ENCODE assay signal across 8 mouse cellular contexts in the genomic region with DNA sequence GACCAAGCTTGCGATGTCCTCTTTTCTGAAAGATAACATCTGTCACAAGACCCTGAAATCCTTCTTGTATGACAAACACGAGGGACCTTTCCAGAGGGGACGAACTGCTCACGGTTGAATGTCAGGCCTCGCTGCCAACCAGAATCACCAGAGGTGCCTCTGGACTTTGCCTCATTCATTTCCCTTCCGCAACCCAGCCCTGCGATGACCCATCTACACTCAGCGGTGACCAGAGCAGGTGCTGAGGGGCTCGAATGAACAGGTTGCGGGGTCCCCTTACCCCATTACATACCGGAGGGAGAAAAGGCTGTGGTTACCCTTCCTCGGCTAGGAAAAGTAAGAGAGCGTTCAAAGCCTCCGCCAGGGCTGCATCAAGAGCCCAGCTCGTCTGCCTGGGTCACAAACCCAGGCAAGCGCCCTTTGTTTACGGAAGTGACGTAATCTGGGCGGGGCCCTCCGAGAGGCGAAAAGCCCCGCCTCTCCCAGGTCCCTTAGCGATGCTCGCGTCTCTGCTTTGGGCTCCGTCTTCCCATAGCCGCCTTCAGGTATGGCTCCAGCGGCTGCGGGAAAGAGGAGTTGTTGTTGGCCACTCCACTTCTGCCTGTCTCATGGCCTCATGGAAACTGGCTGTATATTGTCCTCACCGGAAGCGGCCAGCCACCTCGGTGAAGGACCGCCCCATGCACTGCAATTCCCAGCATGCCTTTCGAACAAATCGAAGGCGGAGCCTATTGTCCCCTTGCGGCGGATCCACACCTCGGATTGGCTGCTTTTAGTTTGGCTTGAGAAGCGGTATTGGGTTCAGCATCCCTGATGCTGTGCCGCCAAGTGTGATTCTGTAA. TPM values are rescaled to one million over a fixed set of nuclear protein-coding genes. Genes with fewer than 3 reads are reported as not detected.
DNase-seq lines count a peak whose midpoint lies in the region; ATAC-seq lines count a peak whose summit lies in the region.

A gene (minus strand): TSS at position 439 of the 842 bp plus-strand sequence.

- H3K36me3 ChIP-seq in hindbrain, embryonic 14.5 days (replicated peaks; ENCODE audit: control insufficient read depth, insufficient read depth): no peaks in the 10 kb centered on the region

- H3K4me2 ChIP-seq in hindbrain, embryonic 14.5 days (replicated peaks): peak within 1 kb of the TSS; percentile 83

- no peaks in the 10 kb centered on the region for H3K9me3 ChIP-seq in hindbrain, embryonic 14.5 days (ENCODE audit: control insufficient read depth, low read length)

- peak; percentile 99 for ATAC-seq in hindbrain, embryonic 14.5 days (ENCODE audit: low FRiP score)

- peak within 1 kb of the TSS; percentile 50 for H3K4me3 ChIP-seq in hindbrain, embryonic 14.5 days (replicated peaks; ENCODE audit: low read length)

- H3K4me1 ChIP-seq in hindbrain, embryonic 14.5 days (replicated peaks; ENCODE audit: control insufficient read depth, insufficient read depth, low read length): peaks cover 4% of the 10 kb centered on the region; the same call in 1 of the 2 replicates

- under 1% methylated on average over 41 of the region's 41 CpGs for WGBS in hindbrain, embryonic 14.5 days

- H3K27me3 ChIP-seq in hindbrain, embryonic 14.5 days (ENCODE audit: control insufficient read depth, insufficient read depth, low read length): no peaks in the 10 kb centered on the region

- peak within 1 kb of the TSS; percentile 61 for H3K27ac ChIP-seq in hindbrain, embryonic 14.5 days

- peak; percentile 98 for DNase-seq in R1 (ENCODE audit: low read depth, low spot score)
- peak; percentile 96 to 97 for DNase-seq in cerebellum, postnatal 25 days
- DNase-seq in frontal cortex, postnatal 25 days (ENCODE audit: low spot score in 2 of 2): peak; percentile 84 to 92
- peak; percentile 96 for DNase-seq in hindbrain, embryonic 14.5 days (ENCODE audit: low spot score)
- DNase-seq in layer of hippocampus, postnatal 36 days: peak; percentile 95 to 97
- DNase-seq in lung, postnatal 36 days: peak; percentile 97
- DNase-seq in retina, postnatal 1 day: peak; percentile 97
- DNase-seq in urinary bladder, adult 18-20 months (ENCODE audit: low spot score in 2 of 2): peak; percentile 88 to 96

- H3K9ac ChIP-seq in hindbrain, embryonic 14.5 days: peak within 1 kb of the TSS; percentile 55

RNA-seq across cellular contexts. Expression of the gene that starts here (rescaled TPM):
- 4.8 and 7.0 TPM in 2 replicates for polyA plus RNA-seq in hindbrain, embryonic 14.5 days (2014; fragmentation: Nextera tagmentation; extraction: Ambion mirVana)
- total RNA-seq in layer of hippocampus, postnatal 36 days (2021): 10 to 100 TPM; 31.9 to 36.4 TPM

Comparison
In these comparisons a context has a peak if more than half of its experiments do, and no peak if none do; other contexts are left out.
1. Peak in every context shown above with its lines: DNase-seq, ATAC-seq, H3K4me3 ChIP-seq and H3K27ac ChIP-seq.